Mouse (Mus musculus): ENCODE results near the gene Acrbp. TPM values are rescaled to one million over a fixed set of nuclear protein-coding genes. Genes with fewer than 3 reads are reported as not detected.

Gene Acrbp
- polyA plus RNA-seq, 1 experiment from 2014 or later: 18.4 TPM

DNA sequence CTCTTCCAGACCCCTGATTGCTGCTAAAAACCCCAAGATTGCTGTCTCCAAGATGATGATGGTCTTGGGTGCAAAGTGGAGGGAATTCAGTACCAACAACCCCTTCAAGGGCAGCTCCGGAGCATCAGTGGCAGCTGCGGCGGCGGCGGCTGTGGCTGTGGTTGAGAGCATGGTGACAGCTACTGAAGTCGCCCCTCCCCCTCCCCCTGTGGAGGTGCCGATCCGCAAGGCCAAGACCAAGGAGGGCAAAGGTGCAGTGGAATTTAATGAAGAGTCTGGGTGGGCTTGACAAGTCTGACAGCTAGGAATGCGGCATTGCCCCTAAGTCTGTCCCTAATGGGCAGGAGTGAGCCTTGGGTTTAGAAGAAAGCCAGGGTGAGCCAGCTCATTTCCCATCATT is 52.0 kb downstream of the Acrbp start:
- no peak for ATAC-seq (ENCODE audit: insufficient number of reproducible peaks, low FRiP score, low TSS enrichment, low read depth)
- H3K9ac ChIP-seq: no peak overlapping the region
- WGBS: 76% methylated on average over 9 of the region's 9 CpGs
- H3K4me2 ChIP-seq (replicated peaks): no peak overlapping the region
- no peak overlapping the region for H3K27ac ChIP-seq (replicated peaks)
- no peaks in the 10 kb centered on the region for H3K27me3 ChIP-seq
- H3K9me3 ChIP-seq (replicated peaks): no peaks in the 10 kb centered on the region
- H3K36me3 ChIP-seq: peaks cover 67% of the 10 kb centered on the region
- peaks cover 33% of the 10 kb centered on the region for H3K4me1 ChIP-seq
- no peak overlapping the region for H3K4me3 ChIP-seq (replicated peaks)

DNA sequence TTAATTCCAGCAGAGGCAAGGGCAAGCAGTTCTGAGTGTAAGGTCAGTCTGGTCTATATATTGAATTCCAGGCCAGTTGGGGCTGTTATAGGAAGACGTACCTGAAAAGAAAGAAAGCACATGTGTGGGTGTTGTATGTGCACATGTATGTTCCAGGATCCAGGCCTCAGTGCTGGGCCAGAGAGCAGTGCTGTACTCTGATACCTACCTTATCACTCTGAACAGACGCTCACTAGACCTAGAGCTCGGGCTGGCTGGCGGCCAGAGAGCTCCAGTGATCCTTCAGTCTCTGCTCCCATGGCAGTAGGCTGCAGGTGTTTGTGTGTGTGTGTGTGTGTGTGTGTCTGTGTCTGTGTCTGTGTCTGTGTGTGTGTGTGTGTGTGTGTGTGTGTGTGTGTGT is 54.7 kb downstream of the Acrbp start:
- Histone ChIP-seq H3K4me2 (replicated peaks) (no peak overlapping the region), H3K36me3 (peaks cover 94% of the 10 kb centered on the region), H3K27me3 (no peaks in the 10 kb centered on the region), H3K27ac (replicated peaks) (no peak overlapping the region), H3K9ac (no peak overlapping the region), H3K9me3 (replicated peaks) (no peaks in the 10 kb centered on the region), H3K4me1 (peaks cover 14% of the 10 kb centered on the region), H3K4me3 (replicated peaks) (no peak overlapping the region)
- 91% methylated on average over 4 of the region's 4 CpGs for WGBS
- no peak for ATAC-seq (ENCODE audit: insufficient number of reproducible peaks, low FRiP score, low TSS enrichment, low read depth)

DNA sequence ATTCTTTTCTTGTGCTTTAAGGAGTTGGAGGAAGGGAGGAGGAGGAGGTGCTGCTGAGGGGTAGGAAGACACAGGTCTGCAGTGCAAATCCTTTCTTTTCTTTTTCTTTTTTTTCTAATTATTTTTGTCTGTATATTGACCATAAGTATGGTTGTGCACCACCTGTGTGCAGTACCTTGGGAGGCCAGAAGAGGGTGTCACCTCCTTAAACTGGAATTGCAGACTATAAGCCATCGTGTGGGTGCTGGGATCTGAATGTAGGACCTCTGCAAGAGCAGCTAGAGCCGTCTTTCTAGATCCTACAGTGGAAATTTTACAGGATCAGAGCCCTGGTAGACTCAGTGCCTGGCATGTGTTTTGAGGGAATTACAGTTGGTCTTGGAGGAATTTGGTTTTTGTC is 58.2 kb downstream of the Acrbp start:
- WGBS: 94% methylated on average over 2 of the region's 2 CpGs
- no peak overlapping the region for H3K4me3 ChIP-seq (replicated peaks)
- no peak overlapping the region for H3K9ac ChIP-seq
- no peaks in the 10 kb centered on the region for H3K9me3 ChIP-seq (replicated peaks)
- peaks cover 95% of the 10 kb centered on the region for H3K36me3 ChIP-seq
- ATAC-seq (ENCODE audit: insufficient number of reproducible peaks, low FRiP score, low TSS enrichment, low read depth): no peak
- no peak overlapping the region for H3K4me2 ChIP-seq (replicated peaks)
- no peaks in the 10 kb centered on the region for H3K4me1 ChIP-seq
- no peaks in the 10 kb centered on the region for H3K27me3 ChIP-seq
- no peak overlapping the region for H3K27ac ChIP-seq (replicated peaks)

DNA sequence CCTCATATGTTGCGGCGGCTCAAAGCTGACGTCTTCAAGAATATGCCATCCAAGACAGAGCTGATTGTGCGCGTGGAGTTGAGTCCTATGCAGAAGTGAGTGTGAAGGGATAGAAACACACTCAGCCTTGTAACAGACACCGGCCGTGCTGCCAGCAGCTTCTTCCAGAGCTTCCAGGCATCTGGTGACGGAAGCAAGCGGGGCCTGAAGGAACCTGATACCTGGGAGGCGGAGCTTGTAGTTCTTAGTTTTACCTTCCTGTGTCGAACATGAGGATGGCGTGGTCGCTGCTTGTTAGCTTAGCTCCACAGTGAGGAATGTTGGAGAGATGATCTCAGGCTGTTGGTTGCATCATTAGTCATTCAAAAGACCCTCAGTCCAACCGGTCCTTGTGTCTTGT is 59.9 kb downstream of the Acrbp start:
- ATAC-seq (ENCODE audit: insufficient number of reproducible peaks, low FRiP score, low TSS enrichment, low read depth): no peak
- H3K27me3 ChIP-seq: no peaks in the 10 kb centered on the region
- no peak overlapping the region for H3K4me3 ChIP-seq (replicated peaks)
- H3K27ac ChIP-seq (replicated peaks): no peak overlapping the region
- H3K9me3 ChIP-seq (replicated peaks): no peaks in the 10 kb centered on the region
- H3K4me2 ChIP-seq (replicated peaks): no peak overlapping the region
- H3K9ac ChIP-seq: no peak overlapping the region
- 65% methylated on average over 14 of the region's 14 CpGs for WGBS
- no peaks in the 10 kb centered on the region for H3K4me1 ChIP-seq
- peaks cover 98% of the 10 kb centered on the region for H3K36me3 ChIP-seq

DNA sequence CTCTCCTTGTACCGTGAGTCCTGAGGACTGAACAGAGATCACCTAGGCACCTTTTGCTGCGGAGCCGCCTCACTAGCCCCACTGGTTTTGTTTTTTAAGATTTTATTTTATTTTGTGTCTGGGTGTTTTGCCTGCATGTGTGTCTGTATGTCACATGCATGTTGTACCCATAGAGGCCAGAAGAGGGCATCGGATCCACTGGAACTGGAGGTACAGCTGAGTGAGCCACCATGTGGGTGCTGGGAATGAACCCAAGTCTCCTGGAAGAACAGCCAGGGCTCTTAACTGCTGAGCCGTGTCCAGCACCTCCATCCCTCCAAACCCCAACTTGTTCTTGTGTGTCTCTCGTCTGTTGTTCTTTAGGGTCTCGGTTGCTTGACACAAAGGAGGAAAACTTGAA is 61.4 kb downstream of the Acrbp start:
- H3K4me2 ChIP-seq (replicated peaks): no peak overlapping the region
- no peaks in the 10 kb centered on the region for H3K4me1 ChIP-seq
- H3K27me3 ChIP-seq: no peaks in the 10 kb centered on the region
- WGBS: 91% methylated on average over 7 of the region's 7 CpGs
- H3K36me3 ChIP-seq: peaks cover 96% of the 10 kb centered on the region
- H3K4me3 ChIP-seq (replicated peaks): no peak overlapping the region
- no peaks in the 10 kb centered on the region for H3K9me3 ChIP-seq (replicated peaks)
- H3K27ac ChIP-seq (replicated peaks): no peak overlapping the region
- H3K9ac ChIP-seq: no peak overlapping the region
- ATAC-seq (ENCODE audit: insufficient number of reproducible peaks, low FRiP score, low TSS enrichment, low read depth): no peak

DNA sequence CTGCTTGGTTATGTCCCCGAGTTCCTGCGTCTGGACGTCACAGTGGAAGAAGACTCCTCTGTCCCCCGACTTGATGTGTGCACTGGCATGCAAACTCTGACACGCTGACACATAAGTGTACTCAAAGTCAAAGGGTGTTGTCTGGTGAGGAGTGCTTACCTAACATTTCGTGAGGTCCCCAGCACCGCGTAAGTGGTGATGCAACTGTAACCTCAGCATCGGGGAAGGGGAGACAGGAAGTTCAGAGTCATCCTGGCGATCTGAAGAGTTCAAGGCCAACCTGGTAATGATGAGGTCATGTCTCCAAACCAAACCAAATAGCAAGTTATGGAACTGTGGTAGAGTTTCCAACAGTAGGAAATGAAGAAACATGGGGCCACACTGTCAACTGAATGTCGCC is 63.1 kb downstream of the Acrbp start:
- H3K9ac ChIP-seq: no peak overlapping the region
- H3K4me1 ChIP-seq: no peaks in the 10 kb centered on the region
- no peak overlapping the region for H3K4me3 ChIP-seq (replicated peaks)
- H3K27me3 ChIP-seq: no peaks in the 10 kb centered on the region
- H3K4me2 ChIP-seq (replicated peaks): no peak overlapping the region
- ATAC-seq (ENCODE audit: insufficient number of reproducible peaks, low FRiP score, low TSS enrichment, low read depth): no peak
- no peak overlapping the region for H3K27ac ChIP-seq (replicated peaks)
- H3K36me3 ChIP-seq: peaks cover 97% of the 10 kb centered on the region
- 91% methylated on average over 11 of the region's 11 CpGs for WGBS
- H3K9me3 ChIP-seq (replicated peaks): no peaks in the 10 kb centered on the region

Small RNAs within 50 kb of the gene (microRNA-seq; reads per million reads assigned to microRNA genes)
- not detected for gene Mir7045 (ENCODE audit: borderline number of aligned reads)

Other genes starting within 250 kb of the Acrbp start
- 16.4 and 17.5 TPM in 2 replicates for gene Spsb2, start 241.0 kb upstream of the Acrbp start, polyA plus RNA-seq (2015; fragmentation: Nextera tagmentation; extraction: Ambion mirVana)
- gene Tpi1, start 235.4 kb upstream of the Acrbp start, polyA plus RNA-seq (2015; fragmentation: Nextera tagmentation; extraction: Ambion mirVana): 779 and 809 TPM in 2 replicates
- gene Usp5, start 220.2 kb upstream of the Acrbp start, polyA plus RNA-seq (2015; fragmentation: Nextera tagmentation; extraction: Ambion mirVana): 140 and 141 TPM in 2 replicates
- gene Cdca3, start 220.1 kb upstream of the Acrbp start, polyA plus RNA-seq (2015; fragmentation: Nextera tagmentation; extraction: Ambion mirVana): 128 and 138 TPM in 2 replicates
- gene Gnb3, start 209.4 kb upstream of the Acrbp start, polyA plus RNA-seq (2015; fragmentation: Nextera tagmentation; extraction: Ambion mirVana): 2.0 and 2.1 TPM in 2 replicates
- gene P3h3, start 191.9 kb upstream of the Acrbp start, polyA plus RNA-seq (2015; fragmentation: Nextera tagmentation; extraction: Ambion mirVana): 55.9 and 57.6 TPM in 2 replicates
- gene Gpr162, start 185.7 kb upstream of the Acrbp start, polyA plus RNA-seq (2015; fragmentation: Nextera tagmentation; extraction: Ambion mirVana): 2.6 and 3.4 TPM in 2 replicates
- 0.36 and 0.60 TPM in 2 replicates for gene Cd4, start 161.5 kb upstream of the Acrbp start, polyA plus RNA-seq (2015; fragmentation: Nextera tagmentation; extraction: Ambion mirVana)
- gene Lag3, start 138.0 kb upstream of the Acrbp start, polyA plus RNA-seq (2015; fragmentation: Nextera tagmentation; extraction: Ambion mirVana): 2.8 and 4.0 TPM in 2 replicates
- gene Ptms, start 129.6 kb upstream of the Acrbp start, polyA plus RNA-seq (2015; fragmentation: Nextera tagmentation; extraction: Ambion mirVana): 355 and 368 TPM in 2 replicates
- 373 and 388 TPM in 2 replicates for gene Mlf2, start 118.3 kb upstream of the Acrbp start, polyA plus RNA-seq (2015; fragmentation: Nextera tagmentation; extraction: Ambion mirVana)
- 144 and 150 TPM in 2 replicates for gene Cops7a, start 84.2 kb upstream of the Acrbp start, polyA plus RNA-seq (2015; fragmentation: Nextera tagmentation; extraction: Ambion mirVana)
- gene Pianp, start 53.0 kb upstream of the Acrbp start, polyA plus RNA-seq (2015; fragmentation: Nextera tagmentation; extraction: Ambion mirVana): 11.3 and 13.7 TPM in 2 replicates
- 18.2 and 19.2 TPM in 2 replicates for gene Zfp384, start 40.5 kb upstream of the Acrbp start, polyA plus RNA-seq (2015; fragmentation: Nextera tagmentation; extraction: Ambion mirVana)
- 154 TPM in 2 replicates for gene Ing4, start 9.9 kb upstream of the Acrbp start, polyA plus RNA-seq (2015; fragmentation: Nextera tagmentation; extraction: Ambion mirVana)
- 3.6 and 5.4 TPM in 2 replicates for gene Lpar5, start 18.2 kb downstream of the Acrbp start, polyA plus RNA-seq (2015; fragmentation: Nextera tagmentation; extraction: Ambion mirVana)
- gene Chd4, start 46.3 kb downstream of the Acrbp start, polyA plus RNA-seq (2015; fragmentation: Nextera tagmentation; extraction: Ambion mirVana): 70.8 and 77.0 TPM in 2 replicates
- gene Nop2, start 82.2 kb downstream of the Acrbp start, polyA plus RNA-seq (2015; fragmentation: Nextera tagmentation; extraction: Ambion mirVana): 57.5 and 58.3 TPM in 2 replicates
- 30.3 and 37.6 TPM in 2 replicates for gene Iffo1, start 95.6 kb downstream of the Acrbp start, polyA plus RNA-seq (2015; fragmentation: Nextera tagmentation; extraction: Ambion mirVana)
- gene Gapdh, start 116.8 kb downstream of the Acrbp start, polyA plus RNA-seq (2015; fragmentation: Nextera tagmentation; extraction: Ambion mirVana): 1,507 and 1,606 TPM in 2 replicates
- 97.2 and 98.7 TPM in 2 replicates for gene Ncapd2, start 142.0 kb downstream of the Acrbp start, polyA plus RNA-seq (2015; fragmentation: Nextera tagmentation; extraction: Ambion mirVana)
- 198 and 212 TPM in 2 replicates for gene Mrpl51, start 142.1 kb downstream of the Acrbp start, polyA plus RNA-seq (2015; fragmentation: Nextera tagmentation; extraction: Ambion mirVana)
- gene Vamp1, start 165.9 kb downstream of the Acrbp start, polyA plus RNA-seq (2015; fragmentation: Nextera tagmentation; extraction: Ambion mirVana): 5.2 and 5.8 TPM in 2 replicates
- 4.8 and 5.2 TPM in 2 replicates for gene Tapbpl, start 182.2 kb downstream of the Acrbp start, polyA plus RNA-seq (2015; fragmentation: Nextera tagmentation; extraction: Ambion mirVana)
- 2.8 and 3.3 TPM in 2 replicates for gene Cd27, start 187.3 kb downstream of the Acrbp start, polyA plus RNA-seq (2015; fragmentation: Nextera tagmentation; extraction: Ambion mirVana)
- 0.24 TPM in 1 of 2 replicates, not detected in the other for gene Tuba3a, start 236.4 kb downstream of the Acrbp start, polyA plus RNA-seq (2015; fragmentation: Nextera tagmentation; extraction: Ambion mirVana)

All from embryonic facial prominence, embryonic 15.5 days (tissue).